Mouse (Mus musculus): ENCODE measurements at regions not wholly inside any gene's neighbourhood (a gene's known extent, or its start where the extent isn't known, plus 50 kb on each side); places are given as distances from the start of the nearest gene placed in this dataset.

DNA sequence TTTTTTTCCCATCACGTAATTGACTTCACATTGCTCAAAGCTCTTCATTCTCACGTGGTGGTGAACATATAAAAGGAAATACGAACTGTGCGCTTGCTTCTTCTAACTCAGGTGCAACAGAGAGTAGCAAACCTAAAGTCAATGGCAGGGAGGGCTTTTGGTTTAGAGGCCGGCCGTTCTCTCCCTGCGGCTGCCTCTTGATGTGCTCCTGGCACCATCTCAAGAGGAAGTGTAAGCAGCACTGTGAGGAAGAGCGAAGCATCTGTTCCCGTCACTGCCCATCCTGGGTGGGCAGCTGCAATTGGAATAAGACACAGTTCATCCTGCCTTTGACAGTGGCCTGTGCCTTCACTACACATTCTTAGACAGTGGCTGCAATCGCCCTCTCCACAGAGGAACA lies 204.0 kb downstream of the Gm11361 start:
- TF ChIP-seq EP300 (IDR thresholded peaks at IDR 0.05; ENCODE audit: low read depth) (no peak), CTCF (IDR thresholded peaks at IDR 0.05; ENCODE audit: low read depth) (no peak)
